Mouse (Mus musculus) ovary, postnatal 10 days (tissue): ENCODE results near the gene Kcnj2.

Source experiments
- DNase-seq: peaks from one replicate; pipeline ENCODE4 v3.0.0; 2022; ENCODE audit warnings: low spot score

Gene Kcnj2

GRCm38 (mm10) chr11:111091117-111091516 lies 25.2 kb downstream of the Kcnj2 start:
- DNase-seq: no peak

GRCm38 (mm10) chr11:111092967-111093366 lies 27.0 kb downstream of the Kcnj2 start:
- no peak for DNase-seq

- DNase-seq: no peak
Observed at GRCm38 (mm10) chr11:111096612-111097011, 30.6 kb downstream of the Kcnj2 start.

- DNase-seq: no peak
Observed at GRCm38 (mm10) chr11:111100131-111100530, 34.2 kb downstream of the Kcnj2 start.

GRCm38 (mm10) chr11:111100651-111101050 lies 34.7 kb downstream of the Kcnj2 start:
- no peak for DNase-seq

- DNase-seq: no peak
Observed at GRCm38 (mm10) chr11:111101620-111102176, 35.7 kb downstream of the Kcnj2 start.

- no peak for DNase-seq
Observed at GRCm38 (mm10) chr11:111104422-111104821, 38.5 kb downstream of the Kcnj2 start.

GRCm38 (mm10) chr11:111108130-111108529 lies 42.2 kb downstream of the Kcnj2 start:
- no peak for DNase-seq

- DNase-seq: no peak
Observed at GRCm38 (mm10) chr11:111121514-111121913, 55.5 kb downstream of the Kcnj2 start.

GRCm38 (mm10) chr11:111123324-111123723 lies 57.4 kb downstream of the Kcnj2 start:
- no peak for DNase-seq

- DNase-seq: no peak
Observed at GRCm38 (mm10) chr11:111125963-111126362, 60.0 kb downstream of the Kcnj2 start.
